Mouse (Mus musculus) forebrain, postnatal 0 days (tissue): ENCODE results near the gene Dnal4. TPM values are rescaled to one million over a fixed set of nuclear protein-coding genes. Genes with fewer than 3 reads are reported as not detected.

Experiments
- ATAC-seq: fragments of 200-750 bp; cut with Nextera tagmentation; 2 replicates; pipeline ENCODE4 v1.8.0; 2017; ENCODE audit warnings: mild to moderate bottlenecking, moderate library complexity
- DNase-seq: peaks from one replicate; pipeline ENCODE4 v3.0.0-alpha.2; 2015
- H3K27ac ChIP-seq: fragments of 300-500 bp; sonication (generic); 2 replicates; pipeline ENCODE4 v1.5.1; 2014; ENCODE audit warnings: low read depth, mild to moderate bottlenecking, antibody characterized with exemption, low read length, moderate library complexity, mixed read lengths
- H3K27me3 ChIP-seq: fragments of 300-500 bp; sonication (generic); 2 replicates; pipeline ENCODE4 v1.6.1; 2014; ENCODE audit warnings: mild to moderate bottlenecking, low read length, mixed read lengths; ENCODE audit not compliant: insufficient read depth
- H3K36me3 ChIP-seq: fragments of 300-500 bp; sonication (generic); 2 replicates; pipeline ENCODE4 v1.6.1; 2014; ENCODE audit warnings: mild to moderate bottlenecking, moderate library complexity; ENCODE audit not compliant: insufficient read depth
- H3K4me1 ChIP-seq: fragments of 300-500 bp; sonication (generic); 2 replicates; pipeline ENCODE4 v1.6.1; 2014; ENCODE audit warnings: antibody characterized with exemption; ENCODE audit not compliant: insufficient read depth
- H3K4me2 ChIP-seq: fragments of 300-500 bp; sonication (generic); 2 replicates; pipeline ENCODE4 v1.6.1; 2014; ENCODE audit warnings: low read depth, mild to moderate bottlenecking, moderate library complexity
- H3K4me3 ChIP-seq: fragments of 300-500 bp; sonication (generic); 2 replicates; pipeline ENCODE4 v1.5.1; 2014; ENCODE audit warnings: low read depth, low read length, mixed read lengths
- H3K9ac ChIP-seq: fragments of 300-500 bp; sonication (generic); 2 replicates; pipeline ENCODE4 v1.6.1; 2014; ENCODE audit warnings: mild to moderate bottlenecking
- H3K9me3 ChIP-seq: fragments of 300-500 bp; sonication (generic); 2 replicates; pipeline ENCODE4 v1.6.1; 2016; ENCODE audit warnings: low read length
- CTCF ChIP-seq: sonication (generic); IDR thresholded peaks from 2 replicates; pipeline ENCODE4 v1.5.1; 2016; ENCODE audit warnings: antibody characterized with exemption, control low read depth, low read depth
- WGBS: fragments of 180-500 bp; shearing (Covaris S2); extraction: QIAGEN DNeasy Blood & Tissue Kit; methylation state at CpG from one replicate; pipeline ENCODE4 v1.1.7; 2014; 5-methylcytosine and 5-hydroxymethylcytosine counted together
- polyA plus RNA-seq: library from polyadenylated mRNA; unstranded; fragments of >200 nt; fragmentation: Nextera tagmentation; extraction: Ambion mirVana; gene quantifications from 2 replicates; pipeline ENCODE4 v1.2.1, GENCODE M21; 2015
- total RNA-seq: library from RNA; depleted of rRNA; stranded (reverse); fragments of >200 nt; gene quantifications from 2 replicates; pipeline ENCODE4 v1.2.3, GENCODE M21; 2014

Gene Dnal4
- total and polyA plus RNA-seq, 2 experiments from 2014 or later = 59.2 to 81.5 TPM

GRCm38 (mm10) chr15:79791502-79791901, 13.9 kb upstream of the Dnal4 start:
- Histone ChIP-seq H3K4me2 (no peak overlapping the region), H3K36me3 (peaks cover 14% of the 10 kb centered on the region; the same call in 1 of the 2 replicates), H3K4me3 (no peak overlapping the region), H3K9ac (no peak overlapping the region), H3K27me3 (no peaks in the 10 kb centered on the region), H3K9me3 (no peaks in the 10 kb centered on the region), H3K4me1 (no peaks in the 10 kb centered on the region), H3K27ac (no peak overlapping the region)
- DNase-seq = no peak
- ATAC-seq = no peak
- no peak for TF ChIP-seq CTCF
- WGBS = 7% methylated on average over 12 of the region's 12 CpGs

- H3K36me3 ChIP-seq = peaks cover 14% of the 10 kb centered on the region; the same call in 1 of the 2 replicates
- WGBS = 85% methylated on average over 6 of the region's 6 CpGs
- no peaks in the 10 kb centered on the region for H3K9me3 ChIP-seq
- H3K4me3 ChIP-seq = no peak overlapping the region
- no peak overlapping the region for H3K9ac ChIP-seq
- TF ChIP-seq CTCF = no peak
- no peak overlapping the region for H3K27ac ChIP-seq
- no peak overlapping the region for H3K4me2 ChIP-seq
- ATAC-seq (no peak), DNase-seq (no peak)
- H3K4me1 ChIP-seq = no peaks in the 10 kb centered on the region
- H3K27me3 ChIP-seq = no peaks in the 10 kb centered on the region
Measured at GRCm38 (mm10) chr15:79790905-79791304, 13.3 kb upstream of the Dnal4 start.

- H3K4me3 ChIP-seq = no peak overlapping the region
- ATAC-seq (no peak), DNase-seq (no peak)
- H3K27ac ChIP-seq = no peak overlapping the region
- H3K4me2 ChIP-seq = no peak overlapping the region
- H3K9me3 ChIP-seq = no peaks in the 10 kb centered on the region
- no peak overlapping the region for H3K9ac ChIP-seq
- H3K36me3 ChIP-seq = peaks cover 14% of the 10 kb centered on the region; the same call in 1 of the 2 replicates
- H3K4me1 ChIP-seq = no peaks in the 10 kb centered on the region
- WGBS = 62% methylated on average over 8 of the region's 8 CpGs
- H3K27me3 ChIP-seq = no peaks in the 10 kb centered on the region
- no peak for TF ChIP-seq CTCF
Measured at GRCm38 (mm10) chr15:79790111-79790510, 12.5 kb upstream of the Dnal4 start.

- no peak for DNase-seq
- Histone ChIP-seq H3K27ac (no peak overlapping the region), H3K36me3 (0 out of 2 replicates have a peak, but pooled peaks cover 3% of the 10 kb centered on the region), H3K4me1 (no peaks in the 10 kb centered on the region), H3K4me2 (no peak overlapping the region), H3K9me3 (no peaks in the 10 kb centered on the region), H3K9ac (no peak overlapping the region), H3K27me3 (no peaks in the 10 kb centered on the region), H3K4me3 (no peak overlapping the region)
- no peak for TF ChIP-seq CTCF
- WGBS = 40% methylated on average over 8 of the region's 8 CpGs
- ATAC-seq = peak; percentile 55
Measured at GRCm38 (mm10) chr15:79787815-79788214, 10.2 kb upstream of the Dnal4 start.

- 71% methylated on average over 1 of the region's 1 CpGs for WGBS
- Histone ChIP-seq H3K27ac (no peak overlapping the region), H3K4me2 (no peak overlapping the region), H3K4me3 (no peak overlapping the region), H3K9ac (no peak overlapping the region), H3K27me3 (no peaks in the 10 kb centered on the region), H3K36me3 (0 out of 2 replicates have a peak, but pooled peaks cover 3% of the 10 kb centered on the region), H3K4me1 (no peaks in the 10 kb centered on the region), H3K9me3 (no peaks in the 10 kb centered on the region)
- DNase-seq (no peak), ATAC-seq (no peak)
- TF ChIP-seq CTCF = no peak
Measured at GRCm38 (mm10) chr15:79785056-79785455, 7.4 kb upstream of the Dnal4 start.

- TF ChIP-seq CTCF = no peak
- no peak overlapping the region for H3K9ac ChIP-seq
- H3K4me2 ChIP-seq = no peak overlapping the region
- no peak for ATAC-seq
- 67% methylated on average over 7 of the region's 7 CpGs for WGBS
- no peaks in the 10 kb centered on the region for H3K9me3 ChIP-seq
- H3K27ac ChIP-seq = no peak overlapping the region
- no peaks in the 10 kb centered on the region for H3K36me3 ChIP-seq
- H3K4me1 ChIP-seq = peaks cover 12% of the 10 kb centered on the region; the same call in 1 of the 2 replicates
- no peak overlapping the region for H3K4me3 ChIP-seq
- no peaks in the 10 kb centered on the region for H3K27me3 ChIP-seq
- no peak for DNase-seq
Measured at GRCm38 (mm10) chr15:79775662-79776061, 2.0 kb downstream of the Dnal4 start.

GRCm38 (mm10) chr15:79774117-79775027, 3.3 kb downstream of the Dnal4 start:
- under 1% methylated on average over 50 of the region's 50 CpGs for WGBS
- ATAC-seq = peak; percentile 99
- no peak for TF ChIP-seq CTCF

More at GRCm38 (mm10) chr15:79774117-79775027, 3.3 kb downstream of the Dnal4 start:
- H3K27me3 ChIP-seq = no peaks in the 10 kb centered on the region
- peak; percentile 97 for DNase-seq
- no peaks in the 10 kb centered on the region for H3K36me3 ChIP-seq
- peak overlapping the region; percentile 78 for H3K4me3 ChIP-seq
- H3K27ac ChIP-seq = peak overlapping the region; percentile 64
- peaks cover 17% of the 10 kb centered on the region; the same call in 1 of the 2 replicates for H3K4me1 ChIP-seq
- peak overlapping the region; percentile 61 for H3K4me2 ChIP-seq
- no peaks in the 10 kb centered on the region for H3K9me3 ChIP-seq
- peak overlapping the region; percentile 71 for H3K9ac ChIP-seq
